In the genomic region with DNA sequence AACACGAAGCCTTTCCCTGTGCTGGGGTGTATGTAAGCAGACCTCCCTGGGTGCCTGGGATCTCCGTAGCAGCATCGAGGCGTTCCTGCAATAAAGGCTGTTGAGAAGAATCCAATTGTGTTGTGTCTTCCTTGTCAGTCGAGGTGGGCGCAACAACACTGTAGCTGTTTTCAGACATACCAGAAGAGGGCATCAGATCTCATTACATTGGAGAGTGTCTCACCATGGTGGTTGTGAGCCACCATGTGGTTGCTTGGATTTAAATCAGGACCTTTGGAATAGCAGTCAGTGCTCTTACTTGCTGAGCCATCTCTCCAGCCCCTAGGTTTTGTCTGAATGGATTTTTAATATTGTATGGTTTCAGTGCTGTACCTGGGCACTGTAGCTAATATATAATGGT, we compare ENCODE assay signal across 23 mouse cellular contexts. TPM values are rescaled to one million over a fixed set of nuclear protein-coding genes. Genes with fewer than 3 reads are reported as not detected.
DNase-seq lines count a peak whose midpoint lies in the region; ATAC-seq and TF ChIP-seq lines count a peak whose summit lies in the region.
"Not testable (repeated sequence)": the region's sequence is repeated elsewhere in the genome, so short reads cannot be mapped to it uniquely, and the experiment has no call there.
"Had no signal": no experiment of that assay in that cellular context is flagged by ENCODE, and none has a peak within 500 bp of the region (broad histone marks: within the 10 kb centered on the region; RNA-seq: fewer than 3 reads in every experiment).

No protein-coding gene starts in this region.

- H3K27ac ChIP-seq in liver, embryonic 14.5 days; midbrain, embryonic 12.5 days (replicated peaks); neural tube, embryonic 12.5 days: not testable (repeated sequence)

- TF ChIP-seq CTCF in liver, embryonic 14.5 days (IDR thresholded peaks at IDR 0.05; ENCODE audit: low read depth), result 0 out of 2 replicates have a peak, but pooled peaks have one; percentile 22

- not testable (repeated sequence) for H3K27me3 ChIP-seq in liver, embryonic 14.5 days (ENCODE audit: control insufficient read depth, insufficient read depth, low read length); neural tube, embryonic 12.5 days (replicated peaks)
- peaks cover 16% of the 10 kb centered on the region for H3K27me3 ChIP-seq in midbrain, embryonic 12.5 days

- not testable (repeated sequence) for H3K4me2 ChIP-seq in liver, embryonic 14.5 days (ENCODE audit: low read depth); neural tube, embryonic 12.5 days (replicated peaks)
- 0 out of 2 replicates have a peak overlapping the region, but pooled peaks have one; percentile 11 for H3K4me2 ChIP-seq in midbrain, embryonic 12.5 days (replicated peaks)

- H3K4me1 ChIP-seq in liver, embryonic 14.5 days (replicated peaks; ENCODE audit: control insufficient read depth in 2 of 2, insufficient read depth in 2 of 2, low read length in 1 of 2); midbrain, embryonic 12.5 days; neural tube, embryonic 12.5 days: not testable (repeated sequence)

- not testable (repeated sequence) for H3K9ac ChIP-seq in liver, embryonic 14.5 days (replicated peaks); midbrain, embryonic 12.5 days (replicated peaks); neural tube, embryonic 12.5 days

- not testable (repeated sequence) for H3K36me3 ChIP-seq in liver, embryonic 14.5 days (replicated peaks; ENCODE audit: control insufficient read depth, insufficient read depth, low read depth); midbrain, embryonic 12.5 days; neural tube, embryonic 12.5 days

- peak; percentile 66 for ATAC-seq in frontal cortex, adult (ENCODE audit: low TSS enrichment)
- ATAC-seq in liver, embryonic 14.5 days (ENCODE audit: insufficient read depth), result not testable (repeated sequence)
- ATAC-seq in midbrain, embryonic 12.5 days (ENCODE audit: low FRiP score, low read depth), result peak; percentile 45; the same call in 1 of the 2 replicates
- ATAC-seq in neural tube, embryonic 12.5 days (ENCODE audit: low FRiP score, low read depth), result peak; percentile 22; the same call in 1 of the 2 replicates

- not testable (repeated sequence) for TF ChIP-seq EP300 in liver, embryonic 14.5 days (IDR thresholded peaks at IDR 0.05; ENCODE audit: low read depth)

- not testable (repeated sequence) for H3K4me3 ChIP-seq in liver, embryonic 14.5 days (ENCODE audit: insufficient read depth in 1 of 2, low read depth in 2 of 2, low read length in 2 of 2); midbrain, embryonic 12.5 days; neural tube, embryonic 12.5 days

- 20% methylated on average over 6 of the region's 6 CpGs for WGBS in liver, embryonic 14.5 days (ENCODE audit: insufficient replicate concordance)
- WGBS in midbrain, embryonic 12.5 days, result 28% methylated on average over 6 of the region's 6 CpGs
- 29% methylated on average over 6 of the region's 6 CpGs for WGBS in neural tube, embryonic 12.5 days

- DNase-seq in adrenal gland, postnatal 10 days, result peak; percentile 3
- DNase-seq in embryo, embryonic 10.5 days (ENCODE audit: low spot score), result peak; percentile 10
- DNase-seq in induced T-regulatory cell, adult 2 months (ENCODE audit: low read depth), result peak; percentile 4
- not testable (repeated sequence) for DNase-seq in liver, embryonic 14.5 days (ENCODE audit: low read depth in 3 of 3, low spot score in 3 of 3)

- not testable (repeated sequence) for H3K9me3 ChIP-seq in liver, embryonic 14.5 days (ENCODE audit: control insufficient read depth, low read length); midbrain, embryonic 12.5 days; neural tube, embryonic 12.5 days

RNA-seq across cellular contexts. Expression of a gene that starts 4.2 kb away (rescaled TPM):
- total RNA-seq in adrenal gland, postnatal 10 days (2021), result not detected
- not detected in 2 replicates for polyA plus RNA-seq in liver, embryonic 14.5 days (2012; rRNA removed)
- polyA plus RNA-seq in liver, embryonic 14.5 days (2014; fragmentation: Nextera tagmentation; extraction: Ambion mirVana), result not detected in 2 replicates
- polyA plus RNA-seq in midbrain, embryonic 12.5 days (2016; fragmentation: Nextera tagmentation; extraction: Ambion mirVana), result not detected in 2 replicates
- polyA plus RNA-seq in neural tube, embryonic 12.5 days (2016; fragmentation: Nextera tagmentation; extraction: Ambion mirVana), result not detected in 2 replicates
- total RNA-seq: adrenal gland, adult 8-10 months; gastrocnemius, adult 2 months; granulocyte monocyte progenitor cell, adult 5-6 weeks; heart, postnatal 36 days; layer of hippocampus, adult 8-10 months; megakaryocyte-erythroid progenitor cell, adult 5-6 weeks; MEL had no signal
- polyA plus RNA-seq: CD4-positive, CD25-positive, alpha-beta regulatory T cell, adult 4 months; cerebellum, adult 2 months; embryonic facial prominence, embryonic 15.5 days; forebrain, embryonic 12.5 days; heart, embryonic 12.5 days; intestine, embryonic 16.5 days; limb, embryonic 11.5 days; liver, embryonic 12.5 days had no signal

RNA-seq across cellular contexts. Expression of a gene that starts 10.0 kb away (rescaled TPM):
- total RNA-seq in adrenal gland, postnatal 10 days (2021), result not detected
- not detected in 2 replicates for polyA plus RNA-seq in liver, embryonic 14.5 days (2012; rRNA removed)
- not detected in 2 replicates for polyA plus RNA-seq in liver, embryonic 14.5 days (2014; fragmentation: Nextera tagmentation; extraction: Ambion mirVana)
- not detected in 2 replicates for polyA plus RNA-seq in midbrain, embryonic 12.5 days (2016; fragmentation: Nextera tagmentation; extraction: Ambion mirVana)
- not detected in 2 replicates for polyA plus RNA-seq in neural tube, embryonic 12.5 days (2016; fragmentation: Nextera tagmentation; extraction: Ambion mirVana)
- total RNA-seq: adrenal gland, adult 8-10 months; gastrocnemius, adult 2 months; granulocyte monocyte progenitor cell, adult 5-6 weeks; heart, postnatal 36 days; layer of hippocampus, adult 8-10 months; left cerebral cortex, adult 8-10 months; megakaryocyte-erythroid progenitor cell, adult 5-6 weeks; MEL had no signal
- polyA plus RNA-seq: CD4-positive, CD25-positive, alpha-beta regulatory T cell, adult 4 months; cerebellum, adult 2 months; embryonic facial prominence, embryonic 15.5 days; forebrain, embryonic 12.5 days; heart, embryonic 12.5 days; intestine, embryonic 16.5 days; limb, embryonic 11.5 days; liver, embryonic 12.5 days had no signal

RNA-seq across cellular contexts. Expression of a gene that starts 49.3 kb away (rescaled TPM):
- total RNA-seq in adrenal gland, postnatal 10 days (2021), result 10 to 100 TPM; 34.6 to 35.1 TPM
- polyA plus RNA-seq in liver, embryonic 14.5 days (2012; rRNA removed), result 5.4 and 9.4 TPM in 2 replicates
- polyA plus RNA-seq in liver, embryonic 14.5 days (2014; fragmentation: Nextera tagmentation; extraction: Ambion mirVana), result 11.7 and 13.9 TPM in 2 replicates
- 50.9 and 53.7 TPM in 2 replicates for polyA plus RNA-seq in midbrain, embryonic 12.5 days (2016; fragmentation: Nextera tagmentation; extraction: Ambion mirVana)
- 42.7 and 46.2 TPM in 2 replicates for polyA plus RNA-seq in neural tube, embryonic 12.5 days (2016; fragmentation: Nextera tagmentation; extraction: Ambion mirVana)

RNA-seq across cellular contexts. Expression of a gene that starts 54.6 kb away (rescaled TPM):
- not detected for total RNA-seq in adrenal gland, postnatal 10 days (2021)
- polyA plus RNA-seq in liver, embryonic 14.5 days (2012; rRNA removed), result not detected in 2 replicates
- not detected in 2 replicates for polyA plus RNA-seq in liver, embryonic 14.5 days (2014; fragmentation: Nextera tagmentation; extraction: Ambion mirVana)
- polyA plus RNA-seq in midbrain, embryonic 12.5 days (2016; fragmentation: Nextera tagmentation; extraction: Ambion mirVana), result not detected in 2 replicates
- not detected in 2 replicates for polyA plus RNA-seq in neural tube, embryonic 12.5 days (2016; fragmentation: Nextera tagmentation; extraction: Ambion mirVana)
- total RNA-seq: adrenal gland, adult 8-10 months; gastrocnemius, adult 2 months; granulocyte monocyte progenitor cell, adult 5-6 weeks; heart, postnatal 36 days; layer of hippocampus, adult 8-10 months; left cerebral cortex, adult 8-10 months; megakaryocyte-erythroid progenitor cell, adult 5-6 weeks; MEL had no signal
- polyA plus RNA-seq: CD4-positive, CD25-positive, alpha-beta regulatory T cell, adult 4 months; cerebellum, adult 2 months; embryonic facial prominence, embryonic 15.5 days; forebrain, embryonic 12.5 days; heart, embryonic 12.5 days; intestine, embryonic 16.5 days; limb, embryonic 11.5 days; liver, embryonic 12.5 days had no signal
